In genomic region chr3:103514061-103514460, GRCm38 (mm10) we compare ENCODE assay signal across 15 mouse cellular contexts.
"Had no signal": no experiment of that assay in that cellular context is flagged by ENCODE, and none has a peak within 500 bp of the region (broad histone marks: within the 10 kb centered on the region; RNA-seq: fewer than 3 reads in every experiment).

No protein-coding gene starts in this region.

- H3K9me3 ChIP-seq: limb, embryonic 12.5 days had no signal

- ATAC-seq: intestine, postnatal 0 days; liver, postnatal 0 days had no signal

- H3K27me3 ChIP-seq: limb, embryonic 12.5 days had no signal

- H3K4me2 ChIP-seq: limb, embryonic 12.5 days; lung, embryonic 14.5 days; midbrain, embryonic 11.5 days had no signal

- DNase-seq: kidney, adult 2 months; kidney, postnatal 25 days; layer of hippocampus, postnatal 36 days; liver, postnatal 0 days; lung, embryonic 14.5 days; lung, postnatal 10 days; lung, postnatal 36 days; midbrain, embryonic 14.5 days; thymus, postnatal 25 days had no signal

- H3K4me3 ChIP-seq: left cerebral cortex, adult 2 months; limb, embryonic 12.5 days had no signal

- H3K36me3 ChIP-seq: limb, embryonic 12.5 days had no signal

- H3K9ac ChIP-seq: limb, embryonic 12.5 days; liver, embryonic 14.5 days; liver, postnatal 0 days; lung, embryonic 14.5 days had no signal

- H3K4me1 ChIP-seq: limb, embryonic 12.5 days had no signal

- H3K27ac ChIP-seq: kidney, postnatal 0 days; left cerebral cortex, adult 2 months; limb, embryonic 12.5 days; liver, embryonic 14.5 days had no signal
